Mouse (Mus musculus) heart, embryonic 14.5 days (tissue): ENCODE results near the gene Gnb4. TPM values are rescaled to one million over a fixed set of nuclear protein-coding genes. Genes with fewer than 3 reads are reported as not detected.

Experiments used
- ATAC-seq: fragments of 200-750 bp; cut with Nextera tagmentation; 2 replicates; pipeline ENCODE4 v1.8.0; 2017; ENCODE audit warnings: low read depth, moderate TSS enrichment; ENCODE audit not compliant: insufficient number of reproducible peaks, insufficient read depth, low FRiP score
- H3K27ac ChIP-seq, 2 experiments: fragments of 200-500 bp in 1 of 2; fragments of 300-500 bp in 1 of 2; sonication (generic) in 1 of 2; replicated peaks in 1 of 2; 2 replicates each; pipeline ENCODE4 v1.5.1; 2012 to 2014; ENCODE audit warnings: low read depth in 2 of 2, low read length in 2 of 2, control low read depth in 1 of 2, mild to moderate bottlenecking in 1 of 2, mixed read lengths in 1 of 2; ENCODE audit not compliant: control insufficient read depth in 1 of 2, insufficient read depth in 1 of 2
- H3K27me3 ChIP-seq: fragments of 300-500 bp; sonication (generic); 2 replicates; pipeline ENCODE4 v1.6.1; 2014; ENCODE audit warnings: mild to moderate bottlenecking, low read length, control low read depth; ENCODE audit not compliant: control insufficient read depth, insufficient read depth
- H3K36me3 ChIP-seq: fragments of 300-500 bp; sonication (generic); 2 replicates; pipeline ENCODE4 v1.6.1; 2014; ENCODE audit warnings: mild to moderate bottlenecking, control low read depth, low read length, mixed read lengths; ENCODE audit not compliant: control insufficient read depth, insufficient read depth
- H3K4me1 ChIP-seq, 2 experiments: fragments of 200-500 bp in 1 of 2; fragments of 300-500 bp in 1 of 2; sonication (generic) in 1 of 2; 2 replicates each; pipeline ENCODE4 v1.6.1; 2012 to 2014; ENCODE audit warnings: low read length in 2 of 2, control low read depth in 1 of 2, mixed read lengths in 1 of 2; ENCODE audit not compliant: control insufficient read depth in 2 of 2, insufficient read depth in 2 of 2
- H3K4me2 ChIP-seq: fragments of 300-500 bp; sonication (generic); 2 replicates; pipeline ENCODE4 v1.6.1; 2014; ENCODE audit warnings: mild to moderate bottlenecking, low read length
- H3K4me3 ChIP-seq, 2 experiments: fragments of 200-500 bp in 1 of 2; fragments of 300-500 bp in 1 of 2; sonication (generic) in 1 of 2; 2 replicates each; pipeline ENCODE4 v1.5.1; 2012 to 2014; ENCODE audit warnings: low read length in 2 of 2, mild to moderate bottlenecking in 2 of 2, control low read depth in 1 of 2, low read depth in 1 of 2, moderate library complexity in 1 of 2; ENCODE audit not compliant: control insufficient read depth in 1 of 2, insufficient read depth in 1 of 2
- H3K9ac ChIP-seq: fragments of 300-500 bp; sonication (generic); 2 replicates; pipeline ENCODE4 v1.6.1; 2014; ENCODE audit warnings: mild to moderate bottlenecking, low read length
- H3K9me3 ChIP-seq: fragments of 300-500 bp; sonication (generic); 2 replicates; pipeline ENCODE4 v1.6.1; 2016; ENCODE audit warnings: low read length, control low read depth; ENCODE audit not compliant: control insufficient read depth
- WGBS: fragments of 180-500 bp; shearing (Covaris S2); extraction: QIAGEN DNeasy Blood & Tissue Kit; methylation state at CpG from one replicate; pipeline ENCODE4 v1.1.7; 2014; 5-methylcytosine and 5-hydroxymethylcytosine counted together
- polyA plus RNA-seq: library from polyadenylated mRNA; unstranded; fragments of >200 nt; fragmentation: Nextera tagmentation; extraction: Ambion mirVana; gene quantifications from 2 replicates; pipeline ENCODE4 v1.2.1, GENCODE M21; 2014

Gnb4 gene
- 56.9 and 61.8 TPM in 2 replicates for polyA plus RNA-seq

DNA sequence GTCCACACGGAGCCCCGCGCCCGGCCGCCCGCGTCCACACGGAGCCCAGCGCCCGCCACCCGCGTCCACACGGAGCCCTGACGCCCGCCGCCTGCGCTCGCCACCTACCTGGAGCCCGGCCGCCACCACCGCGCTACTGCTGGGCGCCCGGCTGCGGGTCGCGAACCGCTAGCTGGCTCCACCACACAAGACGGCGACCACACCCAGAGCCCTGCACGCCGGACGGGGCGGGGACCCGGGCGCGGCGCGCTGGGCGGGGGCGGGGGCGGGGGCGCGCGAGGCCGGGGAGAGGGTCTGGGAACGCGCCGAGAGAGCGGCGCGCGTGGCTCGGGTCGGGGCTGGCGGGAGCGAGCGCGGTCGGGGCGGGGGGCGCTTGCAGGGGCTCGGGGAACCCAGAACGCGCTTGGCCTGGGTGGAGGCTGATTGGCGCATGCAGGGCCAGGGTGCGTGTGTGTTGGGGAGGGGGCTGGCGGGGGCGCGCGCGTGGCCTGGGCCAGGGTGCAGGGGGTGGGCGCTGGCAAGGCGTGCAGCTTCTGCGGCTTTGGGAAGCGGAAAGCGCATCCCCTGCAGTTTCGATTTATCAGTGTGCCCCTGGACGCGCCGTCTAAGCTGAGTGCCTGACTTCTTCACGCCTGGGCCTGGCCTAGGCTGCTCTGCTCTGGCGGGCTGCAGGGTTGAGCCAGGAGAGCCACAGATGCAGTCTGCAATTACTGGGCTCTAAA is at the start of gene Gnb4:
TSS of gene Gnb4 (minus strand) at position 255 of the 722 bp plus-strand sequence.
- peak within 1 kb of the TSS; percentile 72 to 79 for H3K27ac ChIP-seq

DNA sequence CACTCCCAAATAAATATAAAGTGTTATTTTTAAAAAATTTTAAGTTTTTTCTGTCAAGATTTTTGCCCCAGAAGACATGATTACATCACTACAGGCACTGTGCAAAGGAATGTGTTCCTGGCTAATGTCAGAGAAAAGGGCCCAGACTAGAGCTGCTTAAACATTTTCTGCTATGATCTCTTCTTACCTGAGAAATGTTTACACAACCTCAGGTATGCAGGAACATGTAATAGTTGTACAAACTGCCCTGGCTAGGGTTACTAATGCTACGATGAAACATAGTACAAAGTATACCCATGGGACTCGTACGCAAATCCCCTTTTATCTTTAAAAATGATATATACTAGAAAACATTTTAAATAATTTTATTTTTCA is 45.2 kb upstream of the Gnb4 start:
- no peak overlapping the region for H3K4me2 ChIP-seq
- ATAC-seq, result no peak
- WGBS, result 95% methylated on average over 3 of the region's 3 CpGs
- no peaks in the 10 kb centered on the region for H3K9me3 ChIP-seq
- peaks cover 5 to 10% of the 10 kb centered on the region in 2 experiments; a peak in 3 of 4 replicates for H3K4me1 ChIP-seq
- H3K27ac ChIP-seq, result no peak overlapping the region
- no peaks in the 10 kb centered on the region for H3K36me3 ChIP-seq
- no peak overlapping the region for H3K9ac ChIP-seq
- no peaks in the 10 kb centered on the region for H3K27me3 ChIP-seq
- H3K4me3 ChIP-seq, result no peak overlapping the region

More for the DNA sequence above, at the start of gene Gnb4:
- Histone ChIP-seq H3K9me3 (0 out of 2 replicates have a peak, but pooled peaks cover 4% of the 10 kb centered on the region), H3K4me3 (peak within 1 kb of the TSS; percentile 78 to 94), H3K9ac (peak within 1 kb of the TSS; percentile 79), H3K4me1 (peaks cover 0 to 11% of the 10 kb centered on the region in 2 experiments; a peak in 2 of 4 replicates), H3K36me3 (no peaks in the 10 kb centered on the region), H3K4me2 (peak within 1 kb of the TSS; percentile 71), H3K27me3 (no peaks in the 10 kb centered on the region)
- ATAC-seq, result peak; percentile 86
- WGBS, result 1% methylated on average over 65 of the region's 83 CpGs

DNA sequence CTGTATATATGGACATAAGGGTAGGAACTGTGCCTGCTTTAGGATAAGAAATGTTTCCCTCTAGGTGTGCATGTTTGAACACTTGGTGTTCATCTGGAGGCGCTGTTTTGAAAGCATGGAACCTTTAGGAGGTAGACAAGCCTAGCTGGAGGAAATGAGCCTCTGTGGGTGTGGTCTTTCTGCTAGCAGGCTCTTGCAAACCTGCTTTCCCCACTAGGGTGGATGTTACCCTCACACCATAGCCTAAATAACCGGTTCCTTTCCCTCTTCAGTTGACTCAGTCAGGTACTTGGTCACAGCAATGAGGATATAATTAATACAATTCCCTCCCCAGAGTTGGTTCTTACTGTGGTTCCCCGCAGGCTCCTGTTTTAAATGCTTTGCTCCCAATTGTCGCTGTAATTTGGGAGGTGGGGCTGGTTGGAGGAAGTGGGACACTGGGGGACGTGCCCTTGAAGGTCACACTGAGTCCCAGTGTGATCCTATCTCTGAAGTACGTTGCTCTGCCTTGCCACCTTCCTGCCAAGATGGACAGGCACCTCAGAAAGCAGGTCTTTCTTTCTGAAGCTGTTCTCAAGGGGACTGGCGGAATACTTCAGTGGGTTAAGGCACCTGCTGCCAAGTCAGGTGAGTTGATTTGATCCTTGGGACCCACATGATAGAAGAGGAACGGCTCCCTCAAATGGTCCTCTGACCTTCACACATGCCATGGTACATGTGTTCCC is 44.6 kb upstream of the Gnb4 start:
- Histone ChIP-seq H3K4me1 (peaks cover 5 to 10% of the 10 kb centered on the region in 2 experiments; a peak in 3 of 4 replicates), H3K27me3 (no peaks in the 10 kb centered on the region), H3K27ac (no peak overlapping the region), H3K36me3 (no peaks in the 10 kb centered on the region), H3K4me3 (no peak overlapping the region), H3K9me3 (no peaks in the 10 kb centered on the region), H3K4me2 (no peak overlapping the region), H3K9ac (no peak overlapping the region)
- ATAC-seq, result no peak
- WGBS, result 55% methylated on average over 8 of the region's 8 CpGs

DNA sequence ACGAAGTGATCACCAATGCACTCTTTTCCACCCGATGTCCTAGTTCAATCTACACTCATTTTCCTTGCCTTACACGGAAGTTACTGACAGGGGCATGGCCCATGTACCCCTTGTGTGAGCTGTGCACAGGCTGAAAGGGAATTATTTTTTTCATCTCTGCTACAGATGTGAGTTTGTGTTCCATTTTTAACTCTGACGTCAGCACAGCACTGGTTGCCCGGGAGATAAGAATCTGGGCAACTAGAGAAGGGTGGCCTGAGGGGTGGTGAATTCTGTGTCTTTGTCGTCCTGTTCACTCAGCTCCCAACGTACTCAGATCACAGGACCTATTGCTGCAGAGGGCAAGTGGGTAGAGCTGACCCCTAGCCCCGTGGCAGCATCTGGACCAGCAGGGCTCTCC is 43.9 kb upstream of the Gnb4 start:
- Histone ChIP-seq H3K27ac (no peak overlapping the region), H3K27me3 (no peaks in the 10 kb centered on the region), H3K36me3 (no peaks in the 10 kb centered on the region), H3K4me2 (no peak overlapping the region), H3K4me3 (no peak overlapping the region), H3K9me3 (no peaks in the 10 kb centered on the region), H3K4me1 (peaks cover 5 to 10% of the 10 kb centered on the region in 2 experiments; a peak in 3 of 4 replicates), H3K9ac (no peak overlapping the region)
- ATAC-seq, result no peak
- 52% methylated on average over 8 of the region's 8 CpGs for WGBS

DNA sequence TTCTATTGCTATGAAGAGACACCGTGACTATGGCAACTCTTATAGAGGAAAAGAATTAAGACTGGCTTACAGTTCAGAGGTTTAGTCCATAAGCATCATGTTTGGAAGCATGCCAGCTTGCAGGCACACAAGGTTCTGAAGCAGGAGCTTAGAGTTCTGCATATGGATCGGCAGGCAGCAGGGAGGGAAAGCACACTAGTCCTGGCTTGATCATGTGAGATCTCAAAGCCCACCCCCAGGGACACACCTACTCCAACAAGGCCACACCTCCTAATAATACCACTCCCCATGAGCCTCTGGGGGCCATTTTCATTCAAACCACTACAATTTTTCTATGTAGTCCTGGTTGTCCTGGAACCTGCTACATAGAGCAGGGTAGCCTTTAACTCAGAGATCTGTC is 43.1 kb upstream of the Gnb4 start:
- no peak for ATAC-seq
- H3K4me1 ChIP-seq, result peaks cover 5 to 9% of the 10 kb centered on the region in 2 experiments; a peak in 3 of 4 replicates
- no peaks in the 10 kb centered on the region for H3K9me3 ChIP-seq
- no peak overlapping the region for H3K9ac ChIP-seq
- no peak overlapping the region for H3K4me3 ChIP-seq
- no peaks in the 10 kb centered on the region for H3K27me3 ChIP-seq
- H3K27ac ChIP-seq, result no peak overlapping the region
- no peaks in the 10 kb centered on the region for H3K36me3 ChIP-seq
- 95% methylated on average over 2 of the region's 2 CpGs for WGBS
- H3K4me2 ChIP-seq, result no peak overlapping the region

DNA sequence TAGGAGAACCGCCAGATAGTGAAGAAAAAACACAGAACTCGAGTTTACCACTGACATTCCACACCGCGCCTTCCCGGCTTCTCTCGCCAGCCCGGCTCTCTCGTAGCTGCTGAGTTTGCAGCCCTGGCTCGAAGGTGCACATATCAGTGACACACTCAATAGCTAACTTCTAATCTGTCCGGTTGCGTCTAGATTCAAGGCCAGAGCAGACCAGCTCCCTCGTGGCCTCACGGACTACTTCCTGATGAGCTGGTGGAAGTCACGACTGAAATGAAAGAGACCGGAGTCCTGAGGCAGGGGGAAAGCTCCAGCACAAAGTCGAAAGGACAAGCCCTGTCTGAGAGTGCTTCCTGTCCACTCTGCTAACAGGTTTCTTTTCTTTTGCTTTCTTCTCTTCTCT is 42.4 kb upstream of the Gnb4 start:
- peaks cover 5 to 7% of the 10 kb centered on the region in 2 experiments; a peak in 3 of 4 replicates for H3K4me1 ChIP-seq
- ATAC-seq, result no peak
- H3K36me3 ChIP-seq, result no peaks in the 10 kb centered on the region
- H3K9me3 ChIP-seq, result no peaks in the 10 kb centered on the region
- WGBS, result 10% methylated on average over 16 of the region's 16 CpGs
- H3K4me2 ChIP-seq, result peak overlapping the region; percentile 77
- H3K4me3 ChIP-seq, result peak overlapping the region; percentile 42 to 53
- H3K9ac ChIP-seq, result peak overlapping the region; percentile 72
- H3K27ac ChIP-seq, result peak overlapping the region; percentile 5 to 55; a peak in 2 of 4 replicates
- no peaks in the 10 kb centered on the region for H3K27me3 ChIP-seq

DNA sequence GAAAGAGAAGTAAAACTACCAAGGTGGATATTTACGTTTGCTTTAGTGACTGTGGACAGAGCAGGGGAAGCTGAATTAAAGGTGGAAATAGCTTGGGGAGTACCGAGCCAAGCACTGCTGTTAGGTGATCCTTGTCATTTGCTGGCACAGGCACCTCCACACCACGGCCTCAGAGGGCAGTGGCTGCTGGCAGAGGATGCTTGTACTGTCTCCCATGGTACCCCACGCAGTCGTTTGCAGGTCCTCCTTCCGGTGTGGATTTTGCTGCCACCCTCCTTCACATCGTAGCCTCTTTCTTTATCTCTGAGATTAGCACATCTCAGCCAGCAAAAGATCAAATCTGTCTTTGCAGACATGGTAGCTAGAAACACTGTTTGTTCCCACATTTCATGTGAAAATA is 42.0 kb upstream of the Gnb4 start:
- Histone ChIP-seq H3K4me3 (peak overlapping the region; percentile 42 to 53), H3K36me3 (no peaks in the 10 kb centered on the region), H3K9me3 (no peaks in the 10 kb centered on the region), H3K4me2 (peak overlapping the region; percentile 77), H3K9ac (peak overlapping the region; percentile 72), H3K27ac (0 out of 4 replicates have a peak overlapping the region, but pooled peaks of 1 of the 2 experiments have one; percentile 55), H3K4me1 (peaks cover 5 to 7% of the 10 kb centered on the region in 2 experiments; a peak in 3 of 4 replicates), H3K27me3 (no peaks in the 10 kb centered on the region)
- WGBS, result 28% methylated on average over 7 of the region's 7 CpGs
- ATAC-seq, result no peak
